Mouse (Mus musculus): Measurements from ENCODE around the gene Urgcp.
A peak's percentile ranks its signal among the peaks of the same experiment; 100 is the strongest.

Gene Urgcp

DNA sequence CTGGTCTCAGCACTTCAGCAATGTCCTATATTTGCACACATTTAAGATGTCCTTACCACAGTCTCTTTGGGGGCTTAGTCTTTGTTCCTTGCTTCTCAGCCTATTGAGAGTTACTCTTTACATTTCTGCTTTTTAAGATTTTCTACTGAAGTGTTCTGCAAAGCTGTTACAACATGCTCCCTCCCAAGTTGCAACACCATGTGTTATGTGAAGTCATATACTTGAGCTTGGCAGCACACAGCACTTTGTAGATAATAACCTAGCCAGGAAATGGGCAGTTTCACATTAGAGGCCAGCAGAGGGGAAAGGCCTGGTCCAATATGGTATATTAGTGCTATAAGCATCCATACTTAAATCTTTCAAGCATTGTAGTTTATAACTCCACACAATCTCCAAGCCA lies 23.6 kb upstream of the Urgcp start:
- DNase-seq (ENCODE audit: low spot score in 2 of 2) = no peak

DNA sequence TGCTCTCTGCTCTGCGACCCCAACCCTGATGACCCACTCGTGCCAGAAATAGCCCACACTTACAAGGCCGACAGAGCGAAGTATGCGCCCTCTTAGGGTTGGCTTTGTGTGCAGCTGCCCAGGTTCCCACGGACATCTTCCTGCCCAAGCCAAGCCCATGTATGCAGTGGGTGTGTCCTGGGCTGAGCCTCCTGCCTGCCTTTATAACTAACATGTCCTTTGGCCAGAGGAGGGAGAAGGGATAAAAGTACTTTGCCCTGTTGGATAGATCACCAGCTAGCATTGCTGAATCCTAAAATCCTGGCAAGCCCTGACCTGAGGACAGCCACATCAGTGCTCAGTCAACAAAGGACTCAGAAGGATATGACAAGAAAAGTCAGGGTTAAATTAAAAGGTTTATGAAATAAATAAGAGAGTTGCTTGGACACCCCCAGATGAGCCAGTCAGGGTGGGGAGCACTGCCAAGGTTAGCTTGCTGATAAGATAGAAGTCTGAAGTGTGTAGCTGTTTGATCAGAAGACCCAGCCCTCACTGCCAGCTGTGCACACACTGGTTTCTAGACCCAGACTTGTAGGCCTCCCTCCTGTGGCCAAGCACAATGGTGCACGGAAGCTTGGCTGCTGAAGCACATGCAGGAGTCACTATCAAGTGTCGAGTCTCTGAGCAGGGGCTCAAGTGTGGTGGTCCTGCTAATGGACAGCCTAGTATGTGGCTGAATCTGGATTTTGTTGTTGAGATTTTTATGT lies 20.2 kb upstream of the Urgcp start:
- no peak for DNase-seq (ENCODE audit: low spot score in 2 of 2)

DNA sequence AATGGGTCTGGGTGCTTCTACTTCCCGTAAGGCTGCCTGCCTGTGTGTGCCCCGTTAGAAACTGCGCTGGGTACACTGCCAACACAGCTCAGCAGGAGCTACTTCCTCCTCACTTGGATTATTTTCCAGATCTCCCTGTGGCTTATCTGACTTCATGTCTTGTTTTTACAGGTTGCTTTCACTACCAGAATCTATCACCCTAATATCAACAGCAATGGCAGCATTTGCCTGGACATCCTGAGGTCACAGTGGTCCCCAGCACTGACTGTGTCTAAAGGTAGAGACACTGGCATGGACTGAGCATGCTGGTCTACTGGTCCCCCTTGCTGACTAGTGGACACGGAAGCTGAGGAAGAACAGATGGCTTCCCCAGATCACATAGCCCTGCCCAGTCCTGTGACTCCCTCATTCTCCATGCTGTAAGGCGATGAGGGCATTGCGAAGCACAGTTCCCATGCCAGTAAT lies 17.9 kb upstream of the Urgcp start:
- DNase-seq (ENCODE audit: low spot score in 2 of 2) = no peak

DNA sequence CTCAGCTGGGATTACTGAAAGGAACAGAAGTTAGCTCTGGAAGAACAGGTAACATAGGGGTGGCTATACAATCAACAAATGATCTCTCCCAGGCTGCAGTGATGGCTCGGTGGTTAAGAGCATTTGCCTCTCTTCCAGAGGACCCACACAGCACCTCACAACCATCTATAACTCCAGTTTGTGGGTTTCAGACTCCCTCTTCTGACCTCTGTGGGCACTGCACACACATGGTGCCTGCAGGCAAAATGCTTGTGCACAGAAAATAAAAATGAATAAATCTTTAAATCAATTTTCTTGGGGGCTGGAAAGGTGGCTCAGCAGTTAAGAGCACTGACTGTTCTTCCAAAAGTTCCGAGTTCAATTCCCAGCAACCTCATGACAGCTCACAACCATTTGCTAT lies 16.3 kb upstream of the Urgcp start:
- DNase-seq (ENCODE audit: low spot score in 2 of 2) = no peak

DNA sequence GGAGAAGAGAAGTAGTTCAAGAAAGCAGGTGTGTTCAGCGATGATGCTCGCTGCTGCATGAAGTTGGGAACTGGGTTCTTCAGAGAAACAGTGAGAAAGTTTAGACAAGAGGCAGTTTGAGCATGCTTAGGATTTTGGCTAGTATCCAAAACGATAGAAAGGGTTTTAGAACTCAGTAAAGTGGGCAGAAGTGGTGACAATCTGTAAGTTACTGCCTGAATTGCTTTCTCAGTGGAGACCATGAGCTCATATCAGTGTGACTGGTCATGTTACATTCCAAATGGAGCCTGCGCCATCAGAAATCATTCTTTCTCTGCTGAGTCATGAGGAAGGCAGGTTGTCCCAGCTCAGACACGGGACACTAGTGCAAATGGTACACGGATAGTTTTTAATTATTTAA lies 3.8 kb upstream of the Urgcp start:
- no peak for DNase-seq (ENCODE audit: low spot score in 2 of 2)

DNA sequence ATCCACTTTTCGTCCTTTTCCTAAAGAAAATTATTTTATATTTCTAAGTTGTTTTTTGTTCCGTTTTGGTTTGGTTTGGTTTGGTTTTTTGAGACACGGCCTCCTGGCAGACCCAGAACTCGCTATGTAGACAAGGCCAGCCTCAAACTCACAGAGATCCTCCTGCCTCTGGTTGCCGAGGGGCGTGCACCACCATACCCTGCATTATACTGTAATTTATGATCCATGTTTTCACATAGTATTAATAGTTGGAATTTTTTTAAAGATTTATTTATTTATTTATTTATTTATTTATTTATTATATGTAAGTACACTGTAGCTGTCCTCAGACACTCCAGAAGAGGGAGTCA lies 432 bp upstream of the Urgcp start:
- DNase-seq (ENCODE audit: low spot score in 2 of 2) = no peak

DNA sequence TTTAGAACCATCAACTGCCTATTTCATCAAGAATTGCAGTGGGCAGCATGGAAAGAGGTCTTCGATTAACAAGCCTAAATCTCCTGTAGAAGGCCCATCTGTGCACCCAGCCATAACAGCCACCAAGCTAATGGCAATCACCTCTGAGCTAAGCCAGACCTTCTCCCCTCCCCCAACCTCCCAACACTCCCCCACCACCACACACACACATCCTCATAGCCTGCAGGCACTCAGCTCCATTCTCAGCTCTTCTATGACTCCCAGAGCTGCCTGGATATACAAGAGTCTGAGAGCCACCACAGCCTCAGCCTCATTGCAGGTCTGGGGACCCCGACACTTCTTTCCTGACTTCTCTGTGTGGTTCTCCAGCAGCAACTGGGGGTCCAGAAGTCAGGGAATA lies 8.4 kb downstream of the Urgcp start:
- DNase-seq (ENCODE audit: low spot score in 2 of 2) = no peak

DNA sequence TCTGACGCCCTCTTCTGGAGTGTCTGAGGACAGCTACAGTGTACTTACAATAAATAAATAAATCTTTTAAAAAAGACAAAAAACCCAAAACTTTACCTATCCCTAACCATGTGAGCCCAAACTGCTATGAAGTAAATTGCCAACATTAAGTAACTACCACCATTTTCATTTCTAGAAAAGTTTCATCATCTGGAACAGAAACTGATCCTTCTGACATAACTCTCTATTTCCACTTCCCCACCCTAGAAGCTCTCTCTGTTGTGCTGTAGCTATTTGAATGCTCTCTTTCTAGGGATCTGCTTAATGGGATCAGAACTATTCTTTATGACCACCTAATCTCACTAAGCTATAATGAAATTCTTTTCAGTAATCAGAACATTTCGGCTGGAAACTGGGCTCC lies 17.2 kb downstream of the Urgcp start:
- DNase-seq (ENCODE audit: low spot score in 2 of 2) = no peak

DNA sequence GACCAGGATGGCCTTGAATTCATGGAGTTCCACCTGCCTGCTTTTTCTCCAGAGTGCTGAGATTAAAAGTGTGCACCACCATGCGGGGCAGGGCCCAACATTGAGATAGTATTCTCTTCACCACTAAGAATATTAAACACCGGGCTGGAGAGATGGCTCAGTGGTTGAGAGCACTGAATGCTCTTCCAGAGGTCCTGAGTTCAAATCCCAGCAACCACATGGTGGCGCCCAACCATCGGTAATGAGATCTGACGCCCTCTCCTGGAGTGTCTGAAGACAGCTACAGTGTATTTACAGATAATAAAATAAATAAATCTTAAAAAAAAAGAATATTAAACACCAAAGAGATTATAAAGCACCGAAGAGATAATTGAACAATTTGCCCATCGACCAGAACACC lies 20.1 kb downstream of the Urgcp start:
- DNase-seq (ENCODE audit: low spot score in 2 of 2) = no peak

DNA sequence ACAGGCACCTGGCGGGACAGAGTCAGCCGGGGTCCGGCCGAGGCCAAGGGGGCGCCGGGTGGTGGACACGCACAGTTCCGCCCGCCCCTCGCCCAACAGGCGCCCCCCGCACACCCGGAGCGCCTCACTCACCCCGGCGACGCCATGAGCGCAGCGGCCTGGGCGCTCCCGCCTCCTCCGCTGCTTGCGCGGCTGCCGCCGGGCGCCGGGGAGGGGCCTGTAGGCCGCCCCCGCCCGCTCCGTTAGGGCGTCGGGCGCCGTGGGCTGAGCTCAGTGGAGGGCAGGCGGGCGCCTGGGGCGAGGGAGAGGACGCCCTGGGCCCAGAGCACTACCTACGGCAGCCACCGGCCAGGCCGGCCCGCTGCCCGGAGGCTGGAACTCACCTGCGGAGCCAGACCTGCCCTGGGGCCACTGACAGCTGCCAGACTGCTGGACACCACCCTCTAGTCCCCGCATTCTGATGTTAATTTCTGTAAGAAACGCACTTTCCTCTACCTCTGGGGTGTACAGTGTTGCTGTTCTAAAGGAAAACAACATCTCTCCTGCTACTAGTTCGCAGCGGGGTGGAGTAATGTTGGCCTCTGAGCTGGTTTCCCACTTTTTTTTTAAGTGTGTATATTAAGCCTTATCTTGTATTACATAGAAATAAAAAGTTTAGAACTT lies 21.1 kb downstream of the Urgcp start:
- peak; percentile 80 to 83 for DNase-seq (ENCODE audit: low spot score in 2 of 2)

DNA sequence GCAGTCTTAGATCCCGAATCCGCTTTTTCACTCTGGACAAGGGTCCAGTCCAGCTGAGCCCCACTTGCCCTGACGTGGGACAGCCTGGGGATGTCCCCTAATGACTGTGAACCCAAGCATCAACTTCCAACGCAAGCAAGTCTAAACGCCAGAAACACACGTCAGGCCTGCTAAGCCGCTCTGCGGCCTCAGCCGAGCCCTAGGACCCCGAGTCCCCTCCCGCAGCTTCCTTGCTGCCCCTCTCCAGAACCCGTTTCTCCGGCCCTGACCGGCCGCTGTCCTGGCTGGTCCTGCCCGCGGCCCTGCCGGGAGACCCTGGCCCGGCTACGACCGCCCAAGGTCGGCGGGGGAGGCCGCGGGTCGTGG lies 21.6 kb downstream of the Urgcp start:
- DNase-seq (ENCODE audit: low spot score in 2 of 2) = no peak

DNA sequence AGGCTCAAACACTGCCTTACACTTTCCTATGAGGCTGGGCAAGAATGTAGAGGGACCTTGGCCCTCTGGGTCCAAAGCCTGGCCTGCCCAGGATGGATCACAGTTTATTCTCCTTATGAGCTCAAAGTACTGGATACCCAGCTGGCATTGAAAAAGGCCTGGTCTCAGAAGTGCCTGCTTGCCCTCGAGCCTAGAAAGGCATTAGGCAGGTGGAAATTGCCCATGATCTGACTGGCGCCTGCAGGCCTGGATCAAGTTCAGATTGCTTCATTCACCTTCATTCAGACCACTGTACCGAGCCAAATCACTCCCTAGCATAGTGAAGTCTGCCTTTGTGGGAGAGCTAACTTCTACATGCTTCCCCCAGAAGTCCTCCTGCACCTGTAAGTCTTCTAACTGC lies 22.3 kb downstream of the Urgcp start:
- DNase-seq (ENCODE audit: low spot score in 2 of 2) = no peak

DNA sequence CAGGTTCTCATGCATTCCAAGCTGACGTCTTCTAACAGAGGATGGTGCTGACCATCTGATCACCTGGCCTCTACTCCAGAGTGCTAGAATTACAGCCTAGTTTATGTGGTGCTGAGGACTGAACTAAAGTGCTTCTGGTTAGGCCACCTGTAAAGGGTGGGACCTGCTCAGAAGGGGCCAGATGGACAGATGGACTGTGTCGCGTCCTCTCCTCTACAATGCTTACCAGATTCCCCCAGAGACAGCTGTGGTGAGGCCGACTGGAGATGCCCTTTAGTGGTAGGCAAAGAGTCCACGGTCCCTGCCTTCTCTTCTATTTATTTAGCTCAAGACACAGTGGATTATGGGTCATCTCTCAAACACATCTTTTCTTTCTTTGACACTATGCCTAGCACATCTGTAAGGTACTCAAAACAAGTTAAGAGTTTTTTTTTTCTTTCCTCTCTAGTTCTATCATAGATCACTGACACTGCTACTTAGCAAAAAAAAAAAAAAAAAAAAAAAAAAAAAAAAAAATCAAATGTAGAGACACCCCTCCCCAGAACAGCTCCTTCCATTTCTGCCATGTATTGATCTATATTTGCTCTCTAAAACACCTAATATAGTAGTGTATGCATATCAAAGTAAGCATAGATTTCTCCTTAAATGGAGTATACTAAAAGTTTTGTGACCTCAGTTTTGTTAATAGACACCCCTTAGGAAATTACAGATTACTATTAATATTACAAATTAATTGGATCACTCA lies 23.1 kb downstream of the Urgcp start:
- no peak for DNase-seq (ENCODE audit: low spot score in 2 of 2)

DNA sequence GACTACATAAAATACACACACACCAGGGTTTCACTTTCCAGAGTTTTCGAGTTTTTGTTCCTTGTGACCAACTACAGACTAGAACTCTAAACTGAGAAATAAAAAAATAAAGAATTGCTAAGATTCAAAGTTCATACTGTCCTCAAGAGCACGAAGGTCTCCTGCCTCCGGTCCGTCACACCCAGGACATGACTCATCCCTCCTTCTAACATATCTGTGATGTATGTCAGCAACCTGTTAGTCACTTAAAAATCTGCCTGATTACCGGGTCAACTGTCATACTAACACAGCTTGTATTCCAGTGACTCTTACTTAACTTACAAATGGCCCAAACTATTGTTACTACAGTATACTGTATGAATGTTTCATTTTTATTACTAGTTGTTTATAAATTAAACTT lies 25.0 kb downstream of the Urgcp start:
- no peak for DNase-seq (ENCODE audit: low spot score in 2 of 2)

DNA sequence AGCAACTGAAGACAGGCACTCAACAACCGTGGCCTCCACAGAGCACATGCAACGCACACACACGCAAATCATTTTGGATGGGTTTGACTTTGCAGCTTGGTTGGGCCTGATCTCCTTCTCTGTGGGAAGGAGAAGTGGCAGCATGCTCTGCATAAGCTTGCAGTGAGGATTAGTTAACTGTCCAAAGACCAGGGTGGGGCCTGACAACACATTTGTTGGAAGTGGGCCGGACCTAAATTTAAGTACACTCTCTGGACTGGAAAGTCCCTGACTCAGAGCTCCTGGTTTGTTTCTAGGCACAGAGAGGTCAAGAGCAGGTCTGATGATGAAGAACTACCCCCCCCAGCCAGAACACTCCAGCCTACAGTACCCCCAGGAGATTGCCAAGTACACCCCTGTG lies 27.9 kb downstream of the Urgcp start:
- no peak for DNase-seq (ENCODE audit: low spot score in 2 of 2)

DNA sequence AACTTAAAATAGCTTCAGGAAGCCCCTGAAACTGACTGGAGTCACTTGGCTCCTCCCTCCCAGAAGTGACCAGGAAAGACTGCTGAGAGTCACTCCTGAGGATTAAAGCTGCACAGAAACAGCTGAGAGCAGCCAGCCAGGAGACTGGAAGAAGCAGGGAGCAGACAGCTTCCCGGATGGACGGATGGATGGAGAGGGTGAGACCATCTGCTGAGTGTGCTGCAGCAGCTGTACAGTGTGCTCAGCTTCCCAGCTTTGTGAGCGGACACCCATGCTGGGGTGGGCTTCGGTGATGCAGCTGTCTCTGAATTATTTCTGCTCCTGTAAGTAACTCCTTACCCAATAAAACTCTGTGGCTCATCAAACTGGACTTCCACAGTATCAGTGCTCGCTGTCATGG lies 29.8 kb downstream of the Urgcp start:
- DNase-seq (ENCODE audit: low spot score in 2 of 2) = no peak

DNA sequence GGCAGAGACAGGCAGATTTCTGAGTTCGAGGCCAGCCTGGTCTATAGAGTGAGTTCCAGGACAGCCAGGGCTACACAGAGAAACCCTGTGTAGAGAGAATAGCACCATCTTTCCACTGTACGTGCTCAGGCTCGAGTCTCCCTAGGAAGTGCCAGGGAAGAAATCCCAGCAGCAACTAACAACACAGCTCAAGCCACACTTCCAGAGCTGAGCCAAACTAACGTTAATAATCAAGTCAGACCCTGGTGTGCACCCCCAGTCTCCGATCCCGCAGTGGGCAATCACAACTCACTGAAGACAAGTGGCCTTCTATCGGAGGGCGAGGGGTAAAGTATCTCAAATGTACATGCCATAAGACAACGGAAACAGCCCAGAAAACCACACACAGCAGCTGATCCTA lies 32.6 kb downstream of the Urgcp start:
- DNase-seq (ENCODE audit: low spot score in 2 of 2) = no peak

DNA sequence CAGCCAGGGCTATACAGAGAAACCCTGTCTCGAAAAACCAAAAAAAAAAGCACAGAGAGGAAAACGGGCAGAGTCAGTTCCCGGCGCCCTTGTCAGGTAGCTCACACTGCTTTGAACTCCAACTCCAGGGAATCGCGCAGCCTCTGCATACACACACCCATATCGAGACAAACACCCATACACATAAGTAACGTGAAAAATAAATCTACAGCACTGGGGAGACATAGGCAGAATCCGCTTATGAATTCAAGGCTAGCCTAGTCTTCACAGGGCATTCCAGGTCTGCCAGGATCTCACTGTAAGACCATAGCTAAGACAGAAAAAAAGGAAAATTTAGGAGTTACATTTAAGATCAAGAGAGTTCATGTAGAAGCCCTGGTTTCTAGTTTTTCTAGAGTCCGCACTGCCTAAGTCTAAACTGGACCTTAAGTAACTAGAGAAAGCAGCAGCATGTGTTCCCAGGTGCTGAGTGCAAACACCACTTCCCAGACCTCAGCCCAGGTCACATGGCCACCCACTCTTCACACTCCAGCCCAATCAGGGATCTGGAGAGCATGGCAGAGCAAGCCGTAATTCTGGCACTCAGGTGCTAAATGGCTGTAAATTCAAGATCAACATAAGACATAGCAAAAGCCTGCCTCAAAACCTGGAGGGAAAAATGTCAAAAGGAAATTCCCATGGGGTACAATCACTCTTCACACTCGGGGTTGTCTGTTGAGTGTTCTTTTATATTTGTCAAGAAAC lies 43.4 kb downstream of the Urgcp start:
- DNase-seq (ENCODE audit: low spot score in 2 of 2) = peak; percentile 15 to 16

DNA sequence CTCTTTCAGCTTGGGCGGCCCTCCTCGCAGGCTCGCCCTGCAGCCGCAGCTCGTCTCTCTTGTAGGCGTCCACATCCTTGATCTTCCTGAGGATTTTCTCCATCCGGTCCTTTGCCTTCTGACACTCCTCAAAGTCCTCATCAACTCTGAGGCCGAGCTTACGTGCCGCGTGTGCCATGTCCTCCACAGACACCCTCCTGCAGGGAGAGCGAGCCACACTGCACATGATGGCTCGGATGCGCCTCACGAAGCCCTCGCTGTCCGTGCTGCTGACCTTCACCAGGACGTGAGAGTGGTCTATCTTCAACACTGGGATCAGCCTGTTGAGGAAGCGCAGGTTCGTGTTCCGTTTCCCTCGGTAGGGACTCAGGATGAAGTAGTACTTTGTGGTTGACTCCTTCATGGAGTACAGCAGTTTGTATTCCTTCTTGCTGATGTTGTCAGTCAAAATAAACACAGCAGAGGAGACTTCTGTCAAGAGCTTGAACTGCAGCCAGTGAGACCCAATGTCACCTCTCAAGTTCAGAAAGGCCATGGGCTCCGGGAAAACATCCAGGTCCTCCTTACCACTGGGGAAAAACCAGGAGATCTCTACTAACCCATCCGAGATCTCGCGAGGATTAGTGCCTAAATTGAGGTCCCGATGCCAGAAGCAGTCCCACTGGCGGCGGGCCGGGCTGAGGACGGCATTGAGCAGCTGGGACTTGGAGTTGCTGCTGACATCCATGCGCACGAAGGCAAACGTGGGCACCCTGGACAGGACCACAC lies 45.1 kb downstream of the Urgcp start:
- peak; percentile 22 for DNase-seq (ENCODE audit: low spot score in 2 of 2)

DNA sequence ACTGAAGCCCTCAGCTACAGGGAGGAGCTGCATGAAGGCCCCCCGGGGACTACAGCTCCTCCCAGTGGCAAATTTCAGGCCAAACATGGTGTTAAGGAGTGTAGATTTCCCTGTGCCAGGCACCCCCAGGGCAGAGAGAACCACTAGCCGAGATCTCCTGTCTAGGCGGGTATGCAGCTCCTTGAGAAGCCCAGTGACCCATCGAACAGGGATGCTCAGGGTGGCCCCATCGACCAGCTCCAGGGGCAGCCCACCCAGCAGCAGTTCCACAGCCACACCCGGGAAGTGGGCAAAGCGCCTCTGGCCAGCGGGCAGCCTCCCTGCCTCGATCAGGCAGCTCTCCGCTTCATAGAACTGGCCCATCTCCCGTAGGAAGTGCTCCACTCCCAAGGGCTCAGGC lies 45.9 kb downstream of the Urgcp start:
- peak in 1 of 2 experiments; percentile 21 for DNase-seq (ENCODE audit: low spot score in 2 of 2)

DNA sequence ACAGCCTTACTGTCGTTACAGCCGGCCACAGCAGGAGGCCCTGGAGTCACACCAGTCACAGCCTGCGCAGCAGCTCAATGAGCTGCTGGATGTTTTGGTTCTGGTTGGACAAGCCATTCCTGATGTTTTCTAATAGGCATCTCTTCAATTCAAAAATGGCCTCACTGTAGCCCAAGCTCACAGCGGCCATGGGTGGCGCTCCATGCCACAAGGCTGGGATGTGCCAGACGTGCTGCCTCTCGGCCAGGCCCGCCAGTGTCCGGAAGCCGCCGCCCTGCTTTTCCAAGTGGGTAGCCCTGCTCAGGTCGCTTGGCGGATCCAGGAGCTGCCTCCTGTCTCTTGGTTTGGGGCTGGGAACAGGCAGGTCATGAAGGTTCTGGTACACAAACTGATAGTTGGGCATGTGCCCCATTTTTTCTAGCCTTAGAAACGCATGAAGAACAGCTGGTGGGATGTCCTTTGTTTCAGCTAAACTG lies 46.5 kb downstream of the Urgcp start, which contains the start of gene Mrps24:
Gene Mrps24 (minus strand): TSS at position 51 of the 476 bp plus-strand sequence.
- DNase-seq (ENCODE audit: low spot score in 2 of 2) = peak in 1 of 2 experiments; percentile 26

Measured in right cerebral cortex, postnatal 10 days (tissue).